ENCODE assay signal across 10 mouse cellular contexts in the genomic region with DNA sequence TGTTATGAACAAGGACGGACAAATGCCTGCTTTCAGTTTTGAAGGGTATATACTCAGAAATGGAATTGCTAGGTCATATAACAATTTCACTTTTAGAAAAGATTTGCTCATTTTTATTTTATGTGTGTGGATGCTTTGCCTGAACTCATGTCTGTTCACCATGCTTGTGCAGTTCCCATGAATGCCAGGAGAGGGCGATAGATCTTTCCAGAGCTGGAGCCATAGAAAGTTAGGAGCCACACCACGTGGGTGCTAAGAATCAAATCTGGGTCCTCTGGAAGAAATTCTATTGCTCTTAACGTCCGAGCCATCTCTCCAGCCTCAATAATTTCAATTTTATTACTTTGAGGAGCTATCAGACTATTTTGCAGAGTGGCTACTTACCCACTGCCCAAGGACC. TPM values are rescaled to one million over a fixed set of nuclear protein-coding genes. Genes with fewer than 3 reads are reported as not detected.
A peak's percentile ranks its signal among the peaks of the same experiment; 100 is the strongest.
DNase-seq lines count a peak whose midpoint lies in the region; ATAC-seq and TF ChIP-seq lines count a peak whose summit lies in the region.
"Had no signal": no experiment of that assay in that cellular context is flagged by ENCODE, and none has a peak within 500 bp of the region (broad histone marks: within the 10 kb centered on the region; RNA-seq: fewer than 3 reads in every experiment).

No protein-coding gene starts in this region.

- 70% methylated on average over 5 of the region's 5 CpGs for WGBS in kidney, adult 2 months
- 77% methylated on average over 5 of the region's 5 CpGs for WGBS in kidney, embryonic 16.5 days
- WGBS in hindbrain, embryonic 12.5 days, result 67% methylated on average over 5 of the region's 5 CpGs

- no peak overlapping the region for H3K4me3 ChIP-seq in kidney, adult 2 months (ENCODE audit: insufficient read depth, low read depth, low read length)
- no peak overlapping the region for H3K4me3 ChIP-seq in G1E (ENCODE audit: low read depth, low read length)
- no peak overlapping the region for H3K4me3 ChIP-seq in kidney, embryonic 16.5 days (ENCODE audit: low read length)
- H3K4me3 ChIP-seq in hindbrain, embryonic 12.5 days, result no peak overlapping the region
- H3K4me3 ChIP-seq: heart, embryonic 13.5 days; megakaryocyte, embryonic 14.5 days had no signal

- H3K36me3 ChIP-seq in kidney, adult 2 months (ENCODE audit: control insufficient read depth, insufficient read depth, low read length), result no peaks in the 10 kb centered on the region
- no peaks in the 10 kb centered on the region for H3K36me3 ChIP-seq in G1E (replicated peaks)
- no peaks in the 10 kb centered on the region for H3K36me3 ChIP-seq in kidney, embryonic 16.5 days (ENCODE audit: insufficient read depth, low read length)
- no peaks in the 10 kb centered on the region for H3K36me3 ChIP-seq in hindbrain, embryonic 12.5 days
- H3K36me3 ChIP-seq: heart, embryonic 13.5 days had no signal

- no peak for TF ChIP-seq POLR2A in kidney, adult 2 months (IDR thresholded peaks at IDR 0.05; ENCODE audit: low read depth, low read length)

- no peaks in the 10 kb centered on the region for H3K9me3 ChIP-seq in G1E (replicated peaks)
- no peaks in the 10 kb centered on the region; the same call in 1 of the 2 replicates for H3K9me3 ChIP-seq in kidney, embryonic 16.5 days (ENCODE audit: low read length)
- no peaks in the 10 kb centered on the region for H3K9me3 ChIP-seq in hindbrain, embryonic 12.5 days (replicated peaks)
- H3K9me3 ChIP-seq: heart, embryonic 13.5 days had no signal

- no peak overlapping the region for H3K4me2 ChIP-seq in kidney, embryonic 16.5 days (replicated peaks; ENCODE audit: low read depth, low read length)
- H3K4me2 ChIP-seq in hindbrain, embryonic 12.5 days (replicated peaks), result no peak overlapping the region
- H3K4me2 ChIP-seq: heart, embryonic 13.5 days had no signal

- H3K4me1 ChIP-seq in kidney, adult 2 months (ENCODE audit: control insufficient read depth, insufficient read depth, low read length), result no peaks in the 10 kb centered on the region
- H3K4me1 ChIP-seq in G1E (ENCODE audit: insufficient read depth, low read depth, low read length), result peaks cover 2% of the 10 kb centered on the region; the same call in 1 of the 2 replicates
- H3K4me1 ChIP-seq in kidney, embryonic 16.5 days (ENCODE audit: insufficient read depth, low read length), result no peaks in the 10 kb centered on the region
- H3K4me1 ChIP-seq in hindbrain, embryonic 12.5 days, result no peaks in the 10 kb centered on the region
- H3K4me1 ChIP-seq: heart, embryonic 13.5 days had no signal

- no peak overlapping the region for H3K27ac ChIP-seq in kidney, adult 2 months (ENCODE audit: insufficient read depth, low read depth, low read length)
- H3K27ac ChIP-seq in kidney, embryonic 16.5 days (ENCODE audit: low read length), result no peak overlapping the region
- H3K27ac ChIP-seq in hindbrain, embryonic 12.5 days, result no peak overlapping the region
- H3K27ac ChIP-seq: heart, embryonic 13.5 days had no signal

- no peak for ATAC-seq in G1E (ENCODE audit: extremely low read depth, insufficient number of reproducible peaks, low FRiP score, poor library complexity, severe bottlenecking)
- no peak for ATAC-seq in kidney, embryonic 16.5 days (ENCODE audit: low FRiP score, low TSS enrichment)
- ATAC-seq in hindbrain, embryonic 12.5 days (ENCODE audit: low FRiP score), result no peak

- H3K9ac ChIP-seq in kidney, embryonic 16.5 days (replicated peaks; ENCODE audit: low read length), result no peak overlapping the region
- no peak overlapping the region for H3K9ac ChIP-seq in hindbrain, embryonic 12.5 days
- H3K9ac ChIP-seq: heart, embryonic 13.5 days had no signal

- TF ChIP-seq CTCF in kidney, adult 2 months (conservative IDR thresholded peaks at IDR 0.05; ENCODE audit: insufficient read depth, insufficient read length, low read depth, low read length), result peak; percentile 42
- peak; percentile 58 for TF ChIP-seq CTCF in G1E (IDR thresholded peaks at IDR 0.05; ENCODE audit: low read depth, low read length)

- DNase-seq in kidney, adult 2 months, result no peak
- no peak for DNase-seq in kidney, adult 8-10 months
- peak; percentile 60 to 64 for DNase-seq in B cell, adult 2 months
- no peak for DNase-seq in G1E (ENCODE audit: low spot score)
- DNase-seq in lung, postnatal 36 days, result peak; percentile 40
- DNase-seq in right cerebral cortex, postnatal 4 days, result no peak

- no peaks in the 10 kb centered on the region for H3K27me3 ChIP-seq in kidney, adult 2 months (replicated peaks; ENCODE audit: control insufficient read depth, insufficient read depth, low read length)
- peaks cover 8% of the 10 kb centered on the region for H3K27me3 ChIP-seq in G1E (ENCODE audit: insufficient read depth, low read length)
- H3K27me3 ChIP-seq in kidney, embryonic 16.5 days (ENCODE audit: insufficient read depth, low read length), result no peaks in the 10 kb centered on the region
- no peaks in the 10 kb centered on the region for H3K27me3 ChIP-seq in hindbrain, embryonic 12.5 days
- H3K27me3 ChIP-seq: heart, embryonic 13.5 days had no signal

RNA-seq across cellular contexts. Expression of a gene that starts 17.3 kb away (rescaled TPM):
- 87.2 and 91.7 TPM in 2 replicates for polyA plus RNA-seq in kidney, adult 2 months (2012; rRNA removed)
- total RNA-seq in G1E (2014; fragmentation: Nextera tagmentation), result 18.9 and 22.3 TPM in 2 replicates
- total RNA-seq in G1E (2017), result 14.8 and 16.6 TPM in 2 replicates
- polyA plus RNA-seq in G1E (2012), result 8.2 and 9.6 TPM in 2 replicates
- 22.2 and 23.0 TPM in 2 replicates for polyA plus RNA-seq in kidney, embryonic 16.5 days (2015; fragmentation: Nextera tagmentation; extraction: Ambion mirVana)
- polyA plus RNA-seq in hindbrain, embryonic 12.5 days (2016; fragmentation: Nextera tagmentation; extraction: Ambion mirVana), result 12.4 and 13.0 TPM in 2 replicates

RNA-seq across cellular contexts. Expression of a gene that starts 38.3 kb away (rescaled TPM):
- 0.39 and 0.48 TPM in 2 replicates for polyA plus RNA-seq in kidney, adult 2 months (2012; rRNA removed)
- total RNA-seq in G1E (2014; fragmentation: Nextera tagmentation) (not detected in 2 replicates), G1E (2017) (0.05 and 0.06 TPM in 2 replicates)
- not detected in 2 replicates for polyA plus RNA-seq in G1E (2012)
- 1.6 and 3.2 TPM in 2 replicates for polyA plus RNA-seq in kidney, embryonic 16.5 days (2015; fragmentation: Nextera tagmentation; extraction: Ambion mirVana)
- polyA plus RNA-seq in hindbrain, embryonic 12.5 days (2016; fragmentation: Nextera tagmentation; extraction: Ambion mirVana), result 17.7 TPM in 2 replicates

Comparison
In these comparisons a context has a peak if more than half of its experiments do, and no peak if none do; other contexts are left out.
1. DNase-seq: peak in B cell, adult 2 months (2 of 2) and lung, postnatal 36 days (single experiment); none in kidney, adult 2 months (single experiment), kidney, adult 8-10 months (0 of 2), G1E (single experiment) and right cerebral cortex, postnatal 4 days (single experiment).